Mouse (Mus musculus): ENCODE measurements around the gene Lrriq1.

Lrriq1 gene

DNA sequence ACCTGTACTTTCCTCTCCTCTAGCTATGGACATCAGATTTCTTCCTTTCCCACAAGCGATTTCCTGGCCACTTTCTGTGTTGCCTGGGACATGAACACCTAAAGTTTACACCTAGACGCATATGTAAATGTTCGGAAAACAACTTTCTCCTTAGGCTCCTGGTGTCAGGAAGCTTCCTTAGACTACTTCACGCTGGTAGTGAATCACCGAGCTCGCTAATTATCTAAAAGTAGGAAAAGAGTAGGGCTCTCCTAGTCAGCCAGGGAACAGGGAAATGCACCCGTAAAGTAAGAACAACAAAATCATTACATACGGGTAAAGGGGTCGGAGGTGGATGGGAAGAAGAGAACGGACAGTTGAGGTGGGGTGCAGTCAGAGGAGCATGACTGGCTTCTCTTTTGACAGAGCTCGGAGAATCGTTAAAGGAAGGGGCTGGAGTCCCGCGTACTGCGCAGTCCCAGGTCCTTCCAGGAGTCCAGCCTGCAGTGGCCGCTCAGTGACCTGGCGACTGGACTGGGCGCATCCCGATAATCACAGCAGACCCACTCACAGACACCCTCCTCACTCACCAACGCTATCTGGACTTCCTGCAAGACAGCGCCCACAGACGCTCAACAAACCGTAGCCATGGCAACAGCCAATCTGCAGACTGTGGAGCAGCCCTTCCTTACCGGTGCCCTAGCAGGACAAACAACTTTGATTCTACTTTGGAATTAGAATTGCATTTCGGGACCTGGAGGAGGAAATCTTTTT lies at the start of gene Lrriq1:
Gene Lrriq1, minus strand, starts transcription at position 616 of the 753 bp plus-strand sequence.
- no peak for DNase-seq

DNA sequence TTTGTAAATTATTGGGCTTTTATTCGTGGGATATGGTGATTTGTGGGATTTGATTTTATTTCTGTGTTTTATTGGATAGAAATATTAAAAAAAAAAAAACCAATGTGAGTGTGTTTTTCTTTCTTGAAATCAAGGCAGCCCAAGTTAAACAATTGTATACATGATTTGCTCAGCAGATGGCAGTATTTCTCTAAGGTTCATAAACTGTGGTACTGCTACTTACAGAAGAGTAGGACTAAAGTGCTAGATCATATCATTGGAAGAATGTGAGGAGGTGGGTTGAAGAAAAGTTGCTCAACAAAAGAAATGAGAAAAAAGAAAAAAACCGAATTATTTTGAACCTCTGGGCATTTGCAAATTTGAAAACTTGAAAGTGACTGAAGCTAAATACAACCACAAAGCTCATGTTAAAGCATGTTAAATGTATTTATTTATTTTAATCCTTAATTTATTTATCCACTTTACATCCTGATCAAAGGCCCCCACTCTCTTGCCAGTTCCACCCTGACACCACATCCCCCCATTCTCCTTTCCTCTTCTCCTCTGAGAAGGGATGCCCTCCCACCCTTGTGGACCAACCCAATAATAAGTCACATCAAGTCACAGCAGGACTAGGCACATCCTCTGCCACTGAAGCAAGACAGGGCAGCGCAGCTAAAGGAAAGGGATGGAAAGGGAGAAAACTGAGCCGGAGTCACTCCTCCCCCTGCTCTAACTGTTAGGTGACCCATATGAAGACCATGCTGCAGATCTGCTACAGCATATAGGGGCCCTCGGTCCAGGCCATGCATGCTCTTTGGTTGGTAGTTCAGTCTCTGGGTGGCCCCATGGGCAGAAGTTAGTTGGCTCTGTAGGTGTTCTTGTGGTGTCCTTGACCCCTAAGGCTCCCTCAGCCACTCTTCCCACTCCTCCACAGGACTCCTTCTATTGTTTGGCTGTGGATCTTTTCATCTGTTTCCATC lies 18.0 kb upstream of the Lrriq1 start:
- DNase-seq, result no peak

DNA sequence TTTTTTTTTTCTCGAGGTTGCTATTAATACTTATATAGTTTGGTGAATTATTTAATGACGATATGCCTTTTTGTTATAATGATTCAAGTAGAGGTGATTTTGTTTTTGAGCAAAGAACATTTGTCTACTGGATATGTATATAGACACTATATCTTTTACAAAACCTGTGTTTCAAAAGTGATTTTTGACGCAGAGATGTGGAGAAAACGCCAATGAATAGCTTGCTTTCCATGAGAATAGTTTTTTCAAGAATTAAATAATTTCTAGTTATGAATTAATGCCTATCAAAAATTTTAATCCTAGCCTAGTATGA lies 294 bp upstream of the Lrriq1 start:
- no peak for DNase-seq

DNA sequence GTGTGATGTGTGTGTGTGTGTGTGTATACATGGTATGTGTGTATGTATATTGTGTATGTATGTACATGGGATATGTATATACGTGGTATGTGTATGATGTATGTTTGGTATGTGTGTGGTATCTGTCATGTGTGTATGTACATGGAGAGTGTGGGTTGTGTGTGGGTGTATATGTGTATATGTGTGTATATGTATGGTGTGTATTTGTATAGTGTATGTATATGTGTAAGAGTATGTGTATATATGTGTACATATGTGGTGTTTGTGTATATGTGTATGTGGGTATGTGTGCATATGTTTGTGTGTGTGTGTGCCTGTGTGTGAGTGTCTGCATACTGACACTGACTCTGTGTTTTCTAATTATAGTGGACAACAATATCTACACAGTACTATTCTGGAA lies 9.5 kb downstream of the Lrriq1 start:
- no peak for DNase-seq

DNA sequence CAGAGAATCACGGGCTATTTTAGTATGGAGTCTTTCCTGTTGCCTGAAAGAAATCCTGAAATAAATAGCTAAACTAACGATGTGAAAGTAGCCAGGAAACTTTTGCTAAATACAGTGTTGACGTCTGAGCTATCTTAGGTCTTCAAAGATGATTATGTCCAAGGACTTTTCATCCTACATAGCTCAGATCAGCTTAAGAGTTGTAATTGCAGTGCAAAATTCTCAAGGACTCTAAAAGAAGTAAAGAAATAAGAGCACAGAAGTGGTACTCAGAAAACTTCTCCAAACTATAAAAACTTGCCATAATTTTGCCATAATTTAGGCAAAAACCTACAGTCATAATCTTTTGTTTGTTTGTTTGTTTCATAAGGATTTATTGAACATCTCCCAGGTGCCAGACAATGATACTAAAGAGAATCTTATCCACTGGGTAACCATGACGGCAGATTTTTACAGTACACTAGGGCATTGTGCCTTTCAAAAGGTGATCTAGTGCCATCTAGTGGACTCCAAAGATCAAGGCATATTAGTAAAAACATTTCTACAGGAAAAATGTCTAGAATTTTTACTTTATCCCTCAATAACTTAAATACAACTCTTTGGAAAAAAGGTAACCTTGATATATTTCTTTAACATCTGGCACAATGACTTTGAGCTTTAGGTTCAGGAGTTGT lies 41.3 kb downstream of the Lrriq1 start:
- no peak for DNase-seq

DNA sequence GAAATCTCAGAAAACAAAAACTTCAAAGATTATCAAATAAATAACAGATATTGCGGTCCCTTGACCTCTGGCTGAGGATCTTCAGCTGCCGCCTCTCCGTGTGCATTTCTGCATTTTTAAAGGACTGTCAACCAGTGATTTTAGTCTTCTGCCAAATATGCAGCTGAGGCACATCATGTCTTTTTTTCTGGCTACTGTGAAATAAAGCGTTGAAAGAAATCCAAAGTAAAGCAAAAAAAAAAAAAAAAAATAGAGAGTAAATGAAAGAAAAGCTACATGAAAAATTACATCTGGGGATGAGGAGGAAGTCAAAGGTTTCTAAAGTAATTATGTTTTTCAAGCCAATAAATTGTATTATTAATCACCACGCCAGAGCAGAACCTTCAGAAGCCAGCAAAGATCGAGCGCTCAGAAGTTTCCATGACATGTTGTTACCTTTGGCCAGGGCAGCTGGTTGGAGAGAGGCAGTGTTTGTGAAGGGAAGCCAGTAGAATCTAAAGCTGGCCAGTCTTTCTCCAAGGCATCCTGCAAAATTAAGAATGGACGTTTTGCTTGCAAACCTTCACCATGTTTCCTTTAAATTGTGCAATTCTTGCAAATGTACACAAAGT lies 90.2 kb downstream of the Lrriq1 start:
- DNase-seq, result no peak

DNA sequence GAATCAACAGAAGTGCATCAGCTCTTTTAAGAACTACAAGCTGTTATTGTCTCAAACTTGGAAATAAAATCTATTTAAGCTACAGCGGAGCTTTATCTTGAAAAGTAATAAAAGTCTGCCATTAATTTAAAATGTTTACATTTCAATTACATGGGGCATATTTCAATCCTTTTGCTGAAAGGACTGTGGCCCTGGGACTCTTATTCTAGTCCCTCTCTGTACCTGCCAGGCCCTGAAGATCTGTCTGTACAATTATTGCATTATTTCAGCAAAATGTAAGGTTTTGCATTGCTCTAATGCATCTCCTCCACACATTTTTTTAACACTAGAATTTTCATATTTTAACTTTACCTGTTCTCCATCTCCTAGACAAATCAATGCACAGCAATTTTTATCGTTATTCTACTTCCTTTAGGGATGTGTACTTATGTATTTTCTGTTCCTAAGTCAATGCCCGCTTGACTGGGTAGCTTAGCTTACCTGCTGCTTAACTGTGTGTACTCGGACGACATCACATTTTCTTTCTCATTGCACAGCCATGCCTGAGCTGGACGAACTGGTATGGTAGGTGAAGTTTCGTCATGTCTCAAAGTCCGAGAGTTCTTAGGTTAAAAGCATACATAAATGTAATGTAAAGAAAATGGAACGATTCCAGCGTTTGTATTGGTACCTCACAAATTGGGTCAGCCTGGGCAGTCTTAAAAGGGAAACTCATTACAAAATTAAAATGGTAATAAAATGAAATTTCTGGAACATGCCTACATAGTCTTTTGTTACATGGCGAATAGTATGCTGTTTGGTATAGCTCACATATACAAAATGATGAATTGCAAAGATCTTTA lies 91.0 kb downstream of the Lrriq1 start:
- DNase-seq, result no peak

DNA sequence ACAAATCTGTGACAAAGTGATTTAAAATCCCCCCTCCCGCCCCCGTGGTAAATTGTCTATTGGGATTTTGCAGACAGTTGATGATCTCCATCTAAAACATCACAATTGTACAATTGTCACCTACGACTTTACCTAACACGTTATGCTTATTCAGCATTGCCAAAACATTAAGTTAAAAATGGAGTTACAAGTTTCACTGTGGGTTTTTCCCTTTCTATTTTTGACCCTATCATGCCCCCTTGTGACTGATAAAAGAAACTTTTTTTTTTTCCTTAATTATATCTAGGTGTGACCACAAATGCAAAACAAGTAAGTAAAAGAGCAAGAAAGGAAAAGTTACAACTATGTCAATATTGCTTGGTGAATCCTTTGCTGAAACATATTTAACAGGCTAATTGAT lies 93.6 kb downstream of the Lrriq1 start:
- no peak for DNase-seq

DNA sequence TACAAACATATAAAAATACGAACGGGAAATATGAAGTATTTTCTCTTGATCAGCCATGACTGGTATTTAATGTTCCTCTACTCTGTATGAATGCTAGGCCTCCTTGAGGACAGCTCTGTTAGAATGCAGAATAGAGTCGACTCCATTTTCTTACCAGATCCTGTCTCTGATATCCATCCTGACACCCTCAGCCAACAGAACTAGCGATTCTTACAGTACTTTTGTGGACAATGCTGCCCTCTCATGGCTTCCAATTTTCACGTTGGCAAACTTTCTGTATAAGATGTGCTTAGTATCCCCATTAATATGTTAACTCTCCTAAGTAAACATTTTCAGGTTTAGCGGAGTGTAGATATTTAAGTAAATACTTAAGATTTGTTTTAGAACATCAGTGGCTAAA lies 94.6 kb downstream of the Lrriq1 start:
- no peak for DNase-seq

DNA sequence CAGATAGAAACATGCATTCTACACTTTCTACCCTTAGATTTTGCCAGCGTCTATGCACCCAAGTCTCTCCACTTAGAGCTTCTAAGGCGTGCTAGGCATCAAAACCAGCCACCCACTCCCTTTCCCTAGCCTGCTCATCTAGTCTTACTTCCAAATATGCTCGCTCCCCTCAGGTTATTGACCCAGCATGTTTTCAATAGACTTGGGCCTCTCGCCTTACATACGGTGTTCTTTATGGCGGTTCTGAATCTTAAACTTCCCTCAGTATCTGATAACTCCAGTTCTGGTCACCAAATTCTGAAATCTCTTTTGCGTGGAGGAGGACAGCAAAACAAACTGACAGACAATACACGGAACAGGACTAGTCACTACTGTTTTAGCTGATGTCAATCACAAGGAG lies 95.5 kb downstream of the Lrriq1 start:
- no peak for DNase-seq

DNA sequence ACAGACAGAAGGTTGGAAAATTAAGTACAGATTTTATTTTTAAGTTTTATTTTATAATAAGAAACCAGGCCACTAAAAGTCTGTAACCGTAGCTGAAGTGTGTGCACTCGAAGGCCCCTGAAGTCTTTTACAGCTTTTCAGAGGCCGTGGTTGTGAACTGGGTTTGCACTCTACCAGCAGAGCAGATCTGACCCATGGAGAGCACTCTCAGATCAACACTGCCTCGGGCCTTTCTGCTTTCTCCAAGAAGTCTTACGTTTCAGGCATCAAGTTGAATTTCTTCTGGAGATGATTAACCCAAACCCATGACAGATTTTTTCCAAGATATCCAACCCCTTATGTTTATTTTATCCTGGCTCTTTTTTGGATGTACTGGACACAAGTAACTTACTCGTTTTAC lies 121.5 kb downstream of the Lrriq1 start:
- no peak for DNase-seq

DNA sequence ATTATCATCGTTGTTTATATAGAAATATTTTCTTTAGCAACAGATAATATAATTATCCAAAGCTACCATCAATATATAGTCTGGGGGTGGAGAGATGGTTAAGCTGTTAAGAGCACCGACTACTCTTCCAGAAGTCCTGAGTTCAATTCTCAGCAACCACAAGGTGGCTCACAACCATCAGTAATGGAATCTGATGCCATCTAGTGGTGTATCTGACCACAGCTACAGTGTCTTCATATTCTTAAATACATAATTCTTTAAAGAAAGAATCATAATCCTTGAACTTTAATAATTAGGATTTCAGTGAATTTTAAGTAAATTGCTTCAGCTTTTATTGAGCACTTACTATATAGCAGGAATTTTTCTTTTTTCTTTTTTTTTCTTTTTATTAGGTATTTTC lies 128.0 kb downstream of the Lrriq1 start:
- no peak for DNase-seq

DNA sequence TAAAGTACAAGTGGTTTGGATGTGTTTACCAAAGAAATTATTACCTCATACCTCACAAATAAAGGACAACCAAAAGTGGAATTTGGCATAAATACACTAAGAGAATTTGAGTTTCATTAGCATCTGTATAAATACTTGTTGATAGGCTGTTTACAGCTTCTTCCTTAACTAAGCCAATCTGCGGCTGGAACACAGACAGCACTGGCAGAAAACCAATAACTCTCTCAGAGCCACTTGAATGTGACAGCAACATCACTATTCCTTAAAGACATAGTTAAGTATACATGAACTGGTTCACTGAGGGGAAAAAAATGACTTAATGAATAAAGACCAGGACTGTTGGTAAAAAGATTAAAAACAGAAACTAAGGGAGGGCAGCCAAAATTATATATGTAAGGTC lies 150.0 kb downstream of the Lrriq1 start:
- no peak for DNase-seq

DNA sequence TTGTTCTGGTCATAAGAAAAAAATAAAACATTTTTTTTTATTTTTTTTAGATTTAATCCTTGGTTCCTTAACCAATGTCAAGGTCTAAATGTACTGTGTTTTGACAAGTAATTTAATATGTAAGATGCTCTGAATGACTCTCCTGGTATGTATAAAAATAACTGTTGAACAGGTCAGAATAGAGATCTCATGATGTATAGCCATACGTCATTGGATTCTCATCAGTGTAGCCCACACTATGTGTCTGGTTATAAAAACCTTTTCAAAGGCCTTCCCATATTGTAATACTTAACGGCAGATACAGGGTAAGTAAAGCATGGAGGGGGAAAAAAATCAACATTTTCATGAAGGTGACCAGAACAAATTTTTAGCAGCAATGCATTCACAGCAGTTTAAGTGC lies 186.5 kb downstream of the Lrriq1 start:
- no peak for DNase-seq

DNA sequence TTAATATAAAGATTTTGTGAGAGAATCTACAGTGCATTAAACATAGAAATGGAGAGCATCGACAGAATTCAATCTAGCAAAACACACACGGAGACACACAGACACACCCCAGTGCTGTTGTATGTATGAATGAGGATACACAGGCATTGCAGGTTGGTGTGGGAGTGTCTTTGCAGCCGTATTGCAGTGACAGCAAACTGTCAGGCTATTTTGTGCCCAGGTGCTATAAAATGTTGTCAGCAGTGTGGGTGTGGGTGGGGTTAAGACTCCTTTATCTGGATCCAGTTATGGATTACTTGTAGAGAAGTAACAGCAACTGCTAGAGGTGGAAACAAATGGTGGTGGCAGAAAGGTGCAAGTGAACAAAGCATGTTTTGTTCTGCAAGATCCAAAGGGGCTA lies 189.5 kb downstream of the Lrriq1 start:
- no peak for DNase-seq

DNA sequence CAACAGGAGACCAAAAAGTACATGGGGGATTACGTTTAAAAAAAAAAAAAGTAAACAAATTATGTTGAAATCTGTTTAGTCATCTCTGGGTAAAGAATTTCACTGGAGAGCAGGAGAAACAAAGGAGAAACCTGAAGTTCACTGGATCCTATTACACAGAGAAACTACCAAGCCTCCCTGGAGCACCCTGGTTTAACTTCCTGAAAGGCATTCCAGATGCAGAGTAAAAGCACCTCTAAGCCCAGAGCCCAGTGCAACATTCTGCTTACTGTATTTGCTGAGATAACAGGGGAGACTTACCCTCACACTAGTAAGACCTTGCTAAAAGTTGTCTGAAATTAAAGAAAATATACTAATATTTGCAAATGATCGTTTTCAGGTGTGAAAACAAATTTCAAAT lies 191.1 kb downstream of the Lrriq1 start:
- DNase-seq, result no peak

DNA sequence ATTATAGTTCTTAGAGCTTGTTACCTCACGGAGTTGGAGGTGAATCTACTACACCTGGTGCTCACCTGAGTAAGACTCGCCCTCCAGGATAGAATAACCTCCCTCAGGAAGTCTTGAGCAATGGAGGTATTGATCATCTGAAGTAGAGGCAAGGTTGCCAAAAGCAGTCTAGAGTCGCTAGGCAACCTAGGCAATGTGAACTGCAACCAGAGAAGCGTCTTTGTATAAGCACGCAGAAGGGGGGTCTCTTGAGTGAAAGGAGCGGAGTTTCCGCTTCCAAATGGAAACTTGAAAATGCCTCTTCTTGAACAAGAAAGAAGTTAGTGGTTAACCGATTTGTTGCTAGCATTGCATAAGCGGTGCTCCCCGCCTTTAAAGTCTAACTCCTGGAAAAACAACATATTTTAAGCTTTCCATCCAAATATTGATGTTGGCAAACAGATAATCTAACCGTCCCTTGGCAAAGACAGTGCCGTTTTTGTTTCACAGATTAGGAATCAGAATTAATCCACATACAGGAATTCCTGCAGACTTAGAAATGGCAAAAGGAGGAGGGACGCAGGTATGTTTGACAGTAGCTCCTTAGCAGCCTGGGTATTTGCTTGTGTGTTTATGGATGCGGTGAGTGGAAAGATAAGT lies 201.0 kb downstream of the Lrriq1 start:
- DNase-seq, result no peak

DNA sequence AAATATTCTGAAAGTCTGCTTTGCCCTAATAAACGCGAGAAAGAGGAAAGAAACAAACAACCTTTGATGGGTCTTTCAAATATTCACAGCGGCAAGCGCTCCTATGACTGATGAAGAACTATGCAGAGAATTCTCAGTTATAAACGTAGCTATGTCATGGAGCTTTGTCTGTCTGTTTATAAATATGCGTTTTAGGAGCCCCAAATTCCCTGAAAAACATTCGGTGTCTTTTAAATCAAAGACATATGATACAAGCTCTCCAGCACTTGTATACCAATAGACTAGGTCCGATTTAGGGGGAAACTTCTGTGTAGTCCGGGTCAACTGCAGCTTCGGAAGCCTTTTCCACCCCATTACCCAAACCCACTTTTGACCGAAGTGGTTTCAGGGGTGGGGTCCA lies 205.2 kb downstream of the Lrriq1 start:
- DNase-seq, result no peak

DNA sequence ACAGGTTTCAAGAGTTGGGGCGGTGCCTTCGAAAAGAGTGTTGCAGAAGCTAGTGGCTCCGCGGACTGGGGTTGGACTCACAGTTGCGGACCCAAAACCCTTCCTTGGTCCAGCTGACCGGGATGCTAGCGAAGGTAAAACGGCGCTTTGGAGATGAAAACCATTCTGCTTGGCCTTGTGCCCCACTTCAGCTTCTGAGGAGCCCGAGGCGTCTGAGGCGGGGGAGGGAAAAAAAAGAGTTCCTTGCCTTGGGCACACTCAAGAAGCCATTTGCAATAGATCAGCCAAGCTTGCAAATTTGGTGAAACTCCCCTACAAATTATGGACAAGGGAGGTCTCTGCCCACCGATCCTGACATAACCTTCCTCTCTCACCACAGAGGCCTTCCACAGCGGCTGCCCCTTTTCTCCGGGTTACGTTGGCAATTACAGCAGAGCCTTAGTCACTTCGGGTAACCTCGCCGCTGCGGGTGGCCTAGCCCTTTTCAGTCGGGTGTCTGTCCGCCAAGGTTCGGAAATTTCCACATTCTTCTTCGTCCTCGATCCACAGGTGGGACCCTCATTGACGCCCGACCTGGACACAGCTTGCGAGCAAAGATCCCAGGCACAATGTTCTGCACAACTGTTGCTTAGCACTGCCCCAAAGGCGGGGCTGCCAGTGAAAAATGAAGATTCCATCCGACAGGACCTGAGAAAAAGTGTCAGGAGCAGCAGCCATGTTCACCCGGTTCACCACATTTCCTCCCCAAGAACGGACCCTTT lies 206.2 kb downstream of the Lrriq1 start, which contains the start of gene Alx1:
Gene Alx1, minus strand, starts transcription at position 486 of the 761 bp plus-strand sequence.
- DNase-seq, result no peak

DNA sequence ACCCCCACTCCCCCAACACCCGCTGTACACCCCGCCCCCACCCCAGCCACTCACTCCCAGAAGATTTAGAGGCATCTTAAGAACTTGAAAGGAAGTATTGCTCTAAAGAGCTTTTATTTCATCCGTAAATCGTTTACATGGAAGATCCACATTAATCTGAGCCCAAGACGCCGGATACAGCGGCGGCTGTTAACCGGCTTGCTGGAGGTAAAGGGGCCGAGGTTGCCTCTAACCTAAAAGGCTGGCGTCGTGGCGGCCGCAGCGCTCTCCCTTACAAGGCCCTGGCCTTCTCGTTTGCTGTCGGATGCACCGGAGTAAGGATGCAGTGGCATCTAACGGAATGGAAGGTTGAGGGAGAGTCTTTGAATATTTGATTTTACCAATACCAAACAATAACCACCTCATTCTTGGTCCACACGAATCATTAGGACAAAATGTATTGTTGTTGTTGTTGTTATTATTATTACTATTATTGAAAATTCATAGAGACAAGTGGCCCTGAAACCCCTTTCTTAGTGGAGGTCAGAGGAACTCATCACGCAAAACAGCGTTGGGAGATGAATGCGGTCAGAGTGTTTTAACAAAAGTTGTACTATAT lies 206.9 kb downstream of the Lrriq1 start:
- DNase-seq, result no peak
